Mouse (Mus musculus) MEL (cell line): ENCODE measurements at regions not wholly inside any gene's neighbourhood (a gene's known extent, or its start where the extent isn't known, plus 50 kb on each side); places are given as distances from the start of the nearest gene placed in this dataset.

Experiments used
- DNase-seq: peaks from one replicate; pipeline ENCODE4 v3.0.0; 2011; ENCODE audit warnings: low read depth, low spot score
- H3K27ac ChIP-seq: 2 replicates; pipeline ENCODE4 v1.5.1; 2012; ENCODE audit warnings: low read depth, mild to moderate bottlenecking, control low read depth, low read length, moderate library complexity; ENCODE audit not compliant: control insufficient read depth
- H3K27me3 ChIP-seq, 2 experiments: fragments of 150-350 bp in 1 of 2; sonication (generic) in 1 of 2; 2 replicates each; pipeline ENCODE4 v1.6.1; 2012; ENCODE audit warnings: low read length in 2 of 2, mild to moderate bottlenecking in 2 of 2, improper control_type of control experiment in 1 of 2, moderate library complexity in 1 of 2; ENCODE audit not compliant: insufficient read depth in 2 of 2, control insufficient read depth in 1 of 2
- H3K36me3 ChIP-seq, 2 experiments: 2 replicates each; pipeline ENCODE4 v1.6.1; 2012 to 2014; ENCODE audit warnings: low read length in 2 of 2, improper control_type of control experiment in 1 of 2, inconsistent platforms in 1 of 2, mild to moderate bottlenecking in 1 of 2; ENCODE audit not compliant: insufficient read depth in 2 of 2, control insufficient read depth in 1 of 2
- H3K4me1 ChIP-seq, 2 experiments: fragments of 150-350 bp in 1 of 2; sonication (generic) in 1 of 2; 2 replicates each; pipeline ENCODE4 v1.6.1; 2012; ENCODE audit warnings: low read length in 2 of 2, improper control_type of control experiment in 1 of 2, mild to moderate bottlenecking in 1 of 2; ENCODE audit not compliant: insufficient read depth in 2 of 2, control insufficient read depth in 1 of 2
- H3K4me3 ChIP-seq, 2 experiments: fragments of 150-350 bp in 1 of 2; sonication (generic) in 1 of 2; 2 replicates each; pipeline ENCODE4 v1.5.1; 2012; ENCODE audit warnings: low read depth in 2 of 2, low read length in 2 of 2, mild to moderate bottlenecking in 2 of 2, moderate library complexity in 2 of 2, control low read depth in 1 of 2, improper control_type of control experiment in 1 of 2; ENCODE audit not compliant: control insufficient read depth in 1 of 2, insufficient read depth in 1 of 2
- H3K79me2 ChIP-seq: 2 replicates; pipeline ENCODE4 v1.6.1; 2012; ENCODE audit warnings: mild to moderate bottlenecking, low read length, moderate library complexity; ENCODE audit not compliant: control insufficient read depth, poor library complexity, insufficient read depth
- H3K9ac ChIP-seq: 2 replicates; pipeline ENCODE4 v1.6.1; 2012; ENCODE audit warnings: low read depth, mild to moderate bottlenecking, control low read depth, low read length, moderate library complexity; ENCODE audit not compliant: control insufficient read depth, poor library complexity, severe bottlenecking
- H3K9me3 ChIP-seq: fragments of 150-350 bp; sonication (generic); replicated peaks from 2 replicates; pipeline ENCODE4 v1.6.1; 2012; ENCODE audit warnings: mild to moderate bottlenecking, low read length, improper control_type of control experiment, moderate library complexity; ENCODE audit not compliant: insufficient read depth
- CHD1 ChIP-seq: IDR thresholded peaks from 2 replicates; pipeline ENCODE4 v1.6.1; 2012; ENCODE audit warnings: low read depth, mild to moderate bottlenecking, inconsistent platforms, low read length, improper control_type of control experiment
- CHD2 ChIP-seq: IDR thresholded peaks from 2 replicates; pipeline ENCODE4 v1.6.1; 2011; ENCODE audit warnings: low read length, improper control_type of control experiment
- CTCF ChIP-seq, 3 experiments: IDR thresholded peaks in 2 of 3; conservative IDR thresholded peaks in 1 of 3; 2 replicates each; pipeline ENCODE4 v1.5.1; 2011 to 2012; ENCODE audit warnings: low read length in 3 of 3, low read depth in 2 of 3, mild to moderate bottlenecking in 2 of 3, improper control_type of control experiment in 1 of 3, inconsistent platforms in 1 of 3, mixed read lengths in 1 of 3, moderate library complexity in 1 of 3; ENCODE audit not compliant: control insufficient read depth in 1 of 3, insufficient read depth in 1 of 3, poor library complexity in 1 of 3, severe bottlenecking in 1 of 3
- E2F4 ChIP-seq: IDR thresholded peaks from 2 replicates; pipeline ENCODE4 v1.6.1; 2011; ENCODE audit warnings: low read depth, low read length, improper control_type of control experiment, borderline replicate concordance
- ELF1 ChIP-seq: IDR thresholded peaks from 2 replicates; pipeline ENCODE4 v1.6.1; 2014; ENCODE audit warnings: low read depth, mild to moderate bottlenecking, inconsistent platforms, low read length, improper control_type of control experiment, moderate library complexity
- EP300 ChIP-seq, 2 experiments: IDR thresholded peaks; 2 replicates each; pipeline ENCODE4 v1.6.1; 2011; ENCODE audit warnings: improper control_type of control experiment in 2 of 2, low read length in 2 of 2, low read depth in 1 of 2, mild to moderate bottlenecking in 1 of 2
- ETS1 ChIP-seq: IDR thresholded peaks from 2 replicates; pipeline ENCODE4 v1.6.1; 2012; ENCODE audit warnings: low read depth, mild to moderate bottlenecking, inconsistent platforms, low read length, improper control_type of control experiment, moderate library complexity
- GABPA ChIP-seq: IDR thresholded peaks from 2 replicates; pipeline ENCODE4 v1.6.1; 2012; ENCODE audit warnings: low read depth, mild to moderate bottlenecking, inconsistent platforms, low read length, improper control_type of control experiment, moderate library complexity
- GATA1 ChIP-seq: IDR thresholded peaks from 2 replicates; pipeline ENCODE4 v1.6.1; 2011; ENCODE audit warnings: low read depth, low read length, improper control_type of control experiment
- JUND ChIP-seq: IDR thresholded peaks from 2 replicates; pipeline ENCODE4 v1.6.1; 2011; ENCODE audit warnings: low read depth, mild to moderate bottlenecking, improper control_type of control experiment, low read length
- KAT2A ChIP-seq: conservative IDR thresholded peaks from 2 replicates; pipeline ENCODE4 v1.6.1; 2012; ENCODE audit warnings: low read depth, low read length, improper control_type of control experiment, inconsistent platforms
- MAFK ChIP-seq: IDR thresholded peaks from 2 replicates; pipeline ENCODE4 v1.6.1; 2011; ENCODE audit warnings: low read depth, mild to moderate bottlenecking, low read length, improper control_type of control experiment, borderline replicate concordance
- MAZ ChIP-seq: IDR thresholded peaks from 2 replicates; pipeline ENCODE4 v1.6.1; 2012; ENCODE audit warnings: low read depth, mild to moderate bottlenecking, inconsistent platforms, low read length, improper control_type of control experiment
- MEF2A ChIP-seq: IDR thresholded peaks from 2 replicates; pipeline ENCODE4 v1.6.1; 2014; ENCODE audit warnings: low read depth, mild to moderate bottlenecking, inconsistent platforms, low read length, improper control_type of control experiment; ENCODE audit not compliant: poor library complexity, insufficient replicate concordance, severe bottlenecking; ENCODE audit errors: extremely low read depth
- MXI1 ChIP-seq: IDR thresholded peaks from 2 replicates; pipeline ENCODE4 v1.6.1; 2011; ENCODE audit warnings: mild to moderate bottlenecking, low read depth, low read length, improper control_type of control experiment
- MYB ChIP-seq: IDR thresholded peaks from 2 replicates; pipeline ENCODE4 v1.6.1; 2011; ENCODE audit warnings: mild to moderate bottlenecking, low read depth, low read length, improper control_type of control experiment
- MYC ChIP-seq: IDR thresholded peaks from 2 replicates; pipeline ENCODE4 v1.6.1; 2011; ENCODE audit warnings: low read depth, mild to moderate bottlenecking, low read length, improper control_type of control experiment, moderate library complexity
- NELFE ChIP-seq: IDR thresholded peaks from 2 replicates; pipeline ENCODE4 v1.6.1; 2011; ENCODE audit warnings: low read depth, low read length, improper control_type of control experiment
- NRF1 ChIP-seq: IDR thresholded peaks from 2 replicates; pipeline ENCODE4 v1.6.1; 2014; ENCODE audit warnings: low read depth, mild to moderate bottlenecking, inconsistent platforms, low read length, improper control_type of control experiment, moderate library complexity; ENCODE audit not compliant: poor library complexity, insufficient read depth, severe bottlenecking
- POLR2A ChIP-seq, 2 experiments: IDR thresholded peaks; 2 replicates each; pipeline ENCODE4 v1.6.1; 2011 to 2012; ENCODE audit warnings: low read length in 2 of 2, mild to moderate bottlenecking in 2 of 2, control low read depth in 1 of 2, improper control_type of control experiment in 1 of 2, low read depth in 1 of 2, moderate library complexity in 1 of 2; ENCODE audit not compliant: control insufficient read depth in 1 of 2, insufficient read depth in 1 of 2, poor library complexity in 1 of 2
- POLR2AphosphoS2 ChIP-seq: IDR thresholded peaks from 2 replicates; pipeline ENCODE4 v1.6.1; 2011; ENCODE audit warnings: low read length, improper control_type of control experiment
- RCOR1 ChIP-seq: IDR thresholded peaks from 2 replicates; pipeline ENCODE4 v1.6.1; 2012; ENCODE audit warnings: low read depth, mild to moderate bottlenecking, inconsistent platforms, low read length, improper control_type of control experiment
- SMC3 ChIP-seq: IDR thresholded peaks from 2 replicates; pipeline ENCODE4 v1.6.1; 2011; ENCODE audit warnings: low read depth, low read length, improper control_type of control experiment
- TAL1 ChIP-seq: IDR thresholded peaks from 2 replicates; pipeline ENCODE4 v1.6.1; 2012; ENCODE audit warnings: mild to moderate bottlenecking, inconsistent platforms, low read length, moderate library complexity, mixed read lengths
- TBP ChIP-seq: IDR thresholded peaks from 2 replicates; pipeline ENCODE4 v1.8.0; 2011; ENCODE audit warnings: low read depth, low read length, improper control_type of control experiment
- TCF12 ChIP-seq: IDR thresholded peaks from 2 replicates; pipeline ENCODE4 v1.6.1; 2014; ENCODE audit warnings: low read depth, mild to moderate bottlenecking, inconsistent platforms, low read length, improper control_type of control experiment, moderate library complexity
- UBTF ChIP-seq: IDR thresholded peaks from 2 replicates; pipeline ENCODE4 v1.6.1; 2012; ENCODE audit warnings: low read depth, mild to moderate bottlenecking, inconsistent platforms, low read length, improper control_type of control experiment, moderate library complexity, borderline replicate concordance; ENCODE audit not compliant: insufficient read depth
- USF1 ChIP-seq: IDR thresholded peaks from 2 replicates; pipeline ENCODE4 v1.6.1; 2014; ENCODE audit warnings: low read depth, mild to moderate bottlenecking, inconsistent platforms, low read length, improper control_type of control experiment, moderate library complexity
- USF2 ChIP-seq, 2 experiments: IDR thresholded peaks; 2 replicates each; pipeline ENCODE4 v1.6.1; 2011 to 2012; ENCODE audit warnings: improper control_type of control experiment in 2 of 2, low read length in 2 of 2, borderline replicate concordance in 1 of 2, inconsistent platforms in 1 of 2, low read depth in 1 of 2, mild to moderate bottlenecking in 1 of 2; ENCODE audit not compliant: insufficient read depth in 1 of 2
- ZKSCAN1 ChIP-seq: IDR thresholded peaks from 2 replicates; pipeline ENCODE4 v1.6.1; 2012; ENCODE audit warnings: low read depth, mild to moderate bottlenecking, inconsistent platforms, low read length, improper control_type of control experiment, moderate library complexity

DNA sequence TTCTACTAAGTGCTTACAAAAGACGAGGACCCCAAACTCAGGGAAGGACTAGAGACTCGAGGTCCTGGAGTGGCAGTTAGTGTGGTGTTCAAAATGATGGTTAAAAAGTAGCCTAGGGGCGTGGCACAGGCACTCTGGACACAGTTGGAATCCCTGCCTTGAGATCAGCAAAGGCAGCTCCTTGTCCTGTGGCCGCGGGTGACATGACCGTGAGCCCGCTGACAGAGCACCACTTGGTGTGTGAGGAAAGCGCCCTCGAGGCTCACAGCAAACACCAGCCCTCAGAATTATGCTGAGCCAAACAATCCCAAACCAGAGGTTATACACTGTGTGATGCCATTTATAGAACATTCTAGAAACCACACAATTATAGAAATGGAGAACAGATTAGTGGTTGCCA, 112.9 kb upstream of the Tmem189 start:
- H3K27me3 ChIP-seq, result no peaks in the 10 kb centered on the region
- H3K4me1 ChIP-seq, result peaks cover 10 to 33% of the 10 kb centered on the region in 2 experiments
- TF ChIP-seq MYC (no peak), POLR2A (IDR thresholded peaks at IDR 0.05; ENCODE audit: control insufficient read depth in 1 of 2, insufficient read depth in 1 of 2, low read depth in 1 of 2, low read length in 2 of 2, poor library complexity in 1 of 2) (no peak), USF2 (IDR thresholded peaks at IDR 0.05; ENCODE audit: borderline replicate concordance in 1 of 2, insufficient read depth in 1 of 2, low read depth in 1 of 2, low read length in 2 of 2) (no peak), MEF2A (no peak), MYB (no peak), ELF1 (no peak)
- TF ChIP-seq, all 39 proteins: peak for 0
- H3K9me3 ChIP-seq, result no peaks in the 10 kb centered on the region
- H3K9ac ChIP-seq, result no peak overlapping the region
- no peak for DNase-seq
- no peak overlapping the region for H3K4me3 ChIP-seq
- H3K79me2 ChIP-seq, result no peaks in the 10 kb centered on the region
- H3K36me3 ChIP-seq, result peaks cover 0 to 13% of the 10 kb centered on the region in 2 experiments; a peak in 2 of 4 replicates
- no peak overlapping the region for H3K27ac ChIP-seq

DNA sequence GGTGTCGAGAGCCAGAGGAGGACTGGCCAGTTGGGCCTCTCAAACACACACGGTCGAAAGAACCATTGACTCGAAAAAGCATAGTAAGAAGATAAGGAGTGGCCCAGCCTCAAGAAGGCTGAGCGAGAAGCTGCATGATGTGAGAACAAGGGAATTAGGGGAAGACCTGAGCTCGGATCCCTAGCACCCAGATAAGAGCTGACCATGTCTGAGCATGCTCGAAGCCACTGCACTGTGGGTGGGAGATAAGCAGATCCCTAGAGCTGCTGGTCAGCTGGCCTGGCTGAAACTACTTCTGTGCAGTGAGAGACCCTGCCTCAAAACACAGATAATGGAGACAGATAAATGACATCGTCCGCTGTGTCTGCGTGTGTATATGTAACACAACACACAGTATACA, 111.8 kb upstream of the Tmem189 start:
- H3K36me3 ChIP-seq, result peaks cover 0 to 13% of the 10 kb centered on the region in 2 experiments; a peak in 2 of 4 replicates
- DNase-seq, result peak; percentile 65
- H3K27ac ChIP-seq, result peak overlapping the region; percentile 34
- H3K9me3 ChIP-seq, result no peaks in the 10 kb centered on the region
- H3K79me2 ChIP-seq, result no peaks in the 10 kb centered on the region
- no peak overlapping the region for H3K4me3 ChIP-seq
- peaks cover 10 to 33% of the 10 kb centered on the region in 2 experiments for H3K4me1 ChIP-seq
- no peak overlapping the region; the same call in 1 of the 2 replicates for H3K9ac ChIP-seq
- H3K27me3 ChIP-seq, result no peaks in the 10 kb centered on the region
- TF ChIP-seq UBTF (no peak), MYB (no peak), POLR2AphosphoS2 (no peak), RCOR1 (no peak), TCF12 (0 out of 2 replicates have a peak, but pooled peaks have one; percentile 9), TAL1 (peak; percentile 69), GATA1 (peak; percentile 75), MAZ (no peak), ELF1 (no peak), CTCF (IDR thresholded peaks at IDR 0.05 in 2 of 3, conservative IDR thresholded peaks at IDR 0.05 in 1 of 3; ENCODE audit: control insufficient read depth in 1 of 3, insufficient read depth in 1 of 3, low read depth in 2 of 3, low read length in 3 of 3, poor library complexity in 1 of 3, severe bottlenecking in 1 of 3) (no peak), MEF2A (no peak), SMC3 (no peak), USF1 (no peak), USF2 (IDR thresholded peaks at IDR 0.05; ENCODE audit: borderline replicate concordance in 1 of 2, insufficient read depth in 1 of 2, low read depth in 1 of 2, low read length in 2 of 2) (no peak), GABPA (no peak), NRF1 (peak; percentile 65; the same call in 1 of the 2 replicates), CHD1 (no peak), JUND (no peak), TBP (no peak), E2F4 (no peak), CHD2 (no peak), KAT2A (no peak), EP300 (IDR thresholded peaks at IDR 0.05; ENCODE audit: low read depth in 1 of 2, low read length in 2 of 2) (0 out of 4 replicates have a peak, but pooled peaks of 1 of the 2 experiments have one; percentile 21), ETS1 (0 out of 2 replicates have a peak, but pooled peaks have one; percentile 32), NELFE (0 out of 2 replicates have a peak, but pooled peaks have one; percentile 25), ZKSCAN1 (no peak), MXI1 (no peak), MAFK (no peak)
